Mouse (Mus musculus) c-Kit-positive CD71-positive TER-119-negative erythroid progenitor cells, embryonic 14.5 days (primary cell): ENCODE measurements around the gene AI182371.

Source experiments
- DNase-seq: peaks from one replicate; pipeline ENCODE4 v3.0.0-alpha.2; 2013; ENCODE audit warnings: low read depth

Gene AI182371

DNA sequence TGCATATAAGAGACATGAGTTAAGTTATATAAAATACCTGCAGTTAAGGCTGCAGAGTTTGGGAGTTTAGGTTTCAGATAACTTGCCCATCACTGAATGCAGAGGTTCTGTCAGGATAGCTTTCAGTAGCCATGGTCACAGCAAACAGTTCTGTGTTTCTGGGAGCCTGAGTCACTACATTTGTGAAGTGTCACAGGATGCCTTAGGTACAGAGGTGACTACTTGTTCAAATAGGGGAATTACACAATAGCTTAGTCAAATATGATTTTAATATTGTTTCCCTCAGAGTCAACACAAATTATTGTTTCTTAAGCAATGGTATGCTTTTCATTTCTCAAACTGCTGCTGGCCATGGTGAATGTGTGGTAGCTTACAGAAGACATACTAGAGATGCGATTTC lies 32.2 kb downstream of the AI182371 start:
- DNase-seq = no peak

DNA sequence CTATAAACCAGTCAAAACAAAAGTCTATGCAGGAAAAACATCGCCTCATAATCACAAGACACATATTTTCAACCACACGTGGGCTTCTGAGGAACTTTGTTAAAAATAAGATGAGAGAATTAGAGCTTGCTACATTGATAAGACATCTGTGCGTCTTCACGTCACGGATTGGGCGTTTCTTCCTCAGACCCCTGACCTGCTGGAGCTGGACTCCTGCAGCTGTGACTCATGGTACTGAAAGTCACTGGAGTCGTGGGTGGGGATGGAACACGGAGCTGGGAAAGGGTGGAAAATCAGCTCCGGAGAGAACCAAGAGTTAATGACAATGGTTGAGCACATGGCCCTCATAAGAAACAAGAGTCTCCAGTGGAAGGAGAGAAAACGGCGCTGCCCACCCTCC lies 34.2 kb downstream of the AI182371 start:
- DNase-seq = no peak

DNA sequence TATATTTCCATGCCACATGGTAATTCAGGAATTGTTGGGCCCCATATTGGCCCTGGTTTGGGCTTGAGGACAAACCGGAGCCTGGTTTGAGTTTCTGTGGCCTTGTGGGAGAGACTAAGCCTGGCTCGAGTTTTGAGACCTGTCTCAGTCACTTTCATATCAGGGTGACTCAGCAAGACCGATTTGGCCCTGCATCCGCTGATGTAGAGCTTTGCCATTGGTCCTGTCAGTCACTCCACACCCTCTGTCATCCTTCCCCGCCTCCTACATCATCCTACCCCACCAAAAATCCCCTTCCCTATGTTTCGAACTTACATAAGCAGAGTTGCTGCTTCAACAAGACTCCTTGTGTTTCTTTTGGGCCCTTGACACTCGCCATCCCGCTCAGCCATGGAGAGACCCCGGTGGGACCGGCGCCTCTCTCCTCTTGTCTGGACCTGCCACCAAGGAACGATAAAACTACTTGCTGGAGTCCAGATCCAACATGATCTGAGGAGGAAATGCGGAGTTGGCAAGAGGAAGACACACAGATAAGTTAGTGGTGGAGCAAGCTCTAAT lies 34.7 kb downstream of the AI182371 start:
- DNase-seq = no peak

DNA sequence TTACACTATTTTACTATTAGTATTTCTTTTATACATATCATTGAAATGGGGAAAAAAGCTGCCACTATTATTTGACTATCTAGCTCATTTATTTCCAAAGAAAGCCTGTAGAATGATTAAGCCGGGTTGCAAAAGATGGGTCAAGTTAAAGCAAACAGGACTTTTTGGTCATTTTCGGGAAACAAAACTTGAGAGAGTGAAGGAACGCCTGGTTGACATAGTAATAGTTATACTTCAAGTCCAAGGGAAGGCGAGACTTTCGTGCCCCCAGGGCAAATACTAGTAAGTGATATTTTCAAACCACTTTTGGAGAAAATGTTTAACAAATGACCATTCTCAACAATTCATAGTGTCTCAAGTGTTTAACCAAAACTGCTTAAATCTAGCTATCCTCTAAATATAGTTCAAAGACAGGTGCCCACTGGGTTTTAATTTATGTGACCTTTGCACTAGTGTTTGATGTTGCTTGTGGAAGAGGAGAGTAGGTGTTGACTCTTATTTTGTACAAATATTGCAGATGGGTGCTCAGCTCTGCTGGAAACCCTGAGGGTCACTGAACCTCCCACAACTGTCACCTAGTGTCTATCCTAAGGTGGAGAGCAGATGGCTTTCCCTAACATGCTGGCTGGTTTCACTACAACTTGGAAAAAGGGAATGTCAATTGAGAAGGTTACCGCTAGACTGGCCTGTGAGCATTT lies 37.9 kb downstream of the AI182371 start:
- DNase-seq = no peak

DNA sequence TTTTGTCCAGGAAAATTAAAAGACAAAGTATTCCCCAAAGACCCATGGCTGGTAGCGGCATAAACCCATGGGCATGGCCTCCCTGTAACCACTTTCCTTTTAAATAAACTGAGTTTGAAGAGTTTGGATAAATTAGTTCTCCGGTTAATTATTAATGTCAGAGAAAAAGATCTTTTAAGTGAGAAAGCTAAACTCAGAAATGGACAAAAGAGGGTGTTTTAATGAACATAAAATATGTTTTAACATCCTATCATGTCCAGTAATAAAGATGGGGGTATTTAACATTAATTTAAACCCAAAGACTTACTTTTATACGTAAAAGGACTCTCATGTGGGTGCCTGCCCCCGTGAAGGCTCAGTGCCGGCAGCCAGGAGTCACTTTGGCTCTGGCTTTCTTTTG lies 40.0 kb downstream of the AI182371 start, which contains the start of gene Hc:
Hc (minus strand) TSS at position 101 of the 400 bp plus-strand sequence.
- DNase-seq = no peak

DNA sequence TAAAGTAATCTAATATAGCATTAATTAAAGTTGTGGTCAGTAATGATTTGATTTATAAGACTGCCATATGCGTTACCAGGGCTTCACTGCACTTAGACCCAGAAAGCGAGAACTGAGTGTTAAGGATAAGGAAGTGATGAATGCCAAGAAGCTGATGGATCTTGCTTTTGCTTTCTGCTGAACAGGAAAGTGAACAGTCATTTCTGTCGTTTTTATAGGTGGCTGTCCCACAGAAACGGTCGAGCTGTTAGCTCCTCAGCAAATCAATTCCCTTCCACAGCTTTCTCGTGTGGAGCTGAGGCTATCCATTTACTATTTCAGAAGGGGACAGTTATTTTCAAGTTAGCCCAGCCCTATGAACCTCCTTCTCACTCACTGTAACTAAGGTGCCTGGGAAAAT lies 40.4 kb downstream of the AI182371 start:
- DNase-seq = no peak

DNA sequence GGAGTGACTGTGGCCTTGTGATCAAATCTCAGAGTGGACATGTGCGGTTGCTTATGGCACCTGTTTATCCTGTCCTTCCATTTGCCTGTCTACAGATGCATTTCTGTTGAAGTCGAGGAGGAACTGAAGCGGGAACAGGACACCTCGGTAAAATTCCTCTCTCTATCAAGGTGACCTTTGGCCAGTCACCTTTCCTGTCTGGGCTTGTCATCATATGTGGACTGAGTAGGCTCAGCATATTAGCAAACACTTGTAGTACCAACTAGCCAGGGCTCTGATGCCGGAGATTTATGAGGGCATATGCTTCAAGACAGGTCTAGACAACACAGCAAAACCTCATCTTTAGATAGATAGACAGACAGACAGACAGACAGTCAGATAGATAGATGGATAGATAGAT lies 41.1 kb downstream of the AI182371 start:
- DNase-seq = no peak

DNA sequence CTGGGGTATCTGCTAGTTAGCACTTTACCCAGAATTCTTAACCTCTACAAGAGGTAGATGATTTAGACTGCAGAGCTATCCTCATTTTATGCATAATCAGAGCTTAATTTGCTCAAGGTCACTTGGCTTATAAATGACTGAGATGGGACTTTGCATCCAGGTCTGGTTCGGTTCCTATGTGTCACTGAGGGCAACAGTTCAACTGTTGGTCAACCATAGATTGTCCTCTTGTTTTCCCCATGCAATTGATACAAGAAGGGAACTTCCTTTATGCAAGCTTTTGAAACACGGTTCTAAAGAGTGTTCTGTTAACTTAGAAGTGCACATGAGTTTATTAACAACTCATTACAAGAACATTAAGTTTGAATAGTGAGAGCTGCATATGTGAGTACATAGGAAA lies 43.0 kb downstream of the AI182371 start:
- DNase-seq = no peak

DNA sequence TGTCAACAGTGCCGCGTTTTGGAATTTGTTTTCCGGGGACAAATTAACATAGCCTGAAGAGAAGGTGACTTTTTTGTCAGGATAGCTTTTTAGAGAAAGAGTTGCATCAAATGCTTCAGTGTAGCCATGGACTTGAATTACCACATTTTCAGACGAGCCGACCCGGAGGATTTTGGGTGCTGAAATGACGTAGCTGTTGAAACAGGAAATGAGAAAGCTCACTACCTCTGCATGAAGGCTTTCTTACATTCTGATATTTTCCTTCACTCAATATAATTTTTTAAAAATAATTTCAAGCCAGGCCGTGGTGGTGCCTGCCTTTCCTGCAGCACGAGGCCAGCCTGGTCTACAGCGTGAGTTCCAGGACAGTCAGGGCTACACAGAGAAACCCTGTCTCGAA lies 44.1 kb downstream of the AI182371 start:
- DNase-seq = no peak

DNA sequence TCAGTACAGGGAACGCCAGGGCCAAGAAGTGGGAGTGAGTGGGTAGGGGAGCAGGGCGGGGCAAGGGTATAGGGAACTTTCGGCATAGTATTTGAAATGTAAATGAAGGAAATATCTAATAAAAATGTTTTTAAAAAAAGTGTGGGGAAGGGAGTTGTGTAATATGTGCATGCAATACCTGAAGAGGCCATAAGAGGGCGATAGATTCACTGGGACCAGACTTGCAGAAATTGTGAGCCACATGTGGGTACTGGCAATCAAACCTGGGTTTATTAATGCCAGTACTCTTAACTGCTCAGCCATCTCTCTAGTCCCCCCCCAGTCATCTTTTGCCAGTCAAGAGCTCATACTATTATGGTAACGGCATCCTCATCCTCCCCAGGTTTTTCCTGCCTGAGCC lies 52.5 kb downstream of the AI182371 start:
- peak; percentile 29 for DNase-seq

DNA sequence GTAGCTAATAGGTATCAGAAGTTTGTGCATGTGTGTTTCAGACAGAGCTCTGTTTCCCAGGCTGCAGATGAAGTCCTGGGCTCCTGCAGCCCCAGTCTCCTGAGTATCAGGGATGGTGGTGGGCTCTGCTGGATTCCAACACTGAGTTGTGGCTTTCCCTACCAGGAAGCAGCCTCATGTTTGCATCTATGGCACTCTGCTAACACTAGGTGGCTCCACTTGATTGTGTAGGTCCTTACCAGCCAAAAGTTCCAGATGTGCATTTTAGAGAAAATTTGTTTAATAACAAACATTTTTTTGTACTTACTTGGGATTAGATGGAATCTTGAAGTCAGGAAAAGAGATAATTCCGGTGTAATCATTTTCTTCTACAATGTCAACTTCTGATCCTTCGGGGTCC lies 56.4 kb downstream of the AI182371 start:
- no peak for DNase-seq

DNA sequence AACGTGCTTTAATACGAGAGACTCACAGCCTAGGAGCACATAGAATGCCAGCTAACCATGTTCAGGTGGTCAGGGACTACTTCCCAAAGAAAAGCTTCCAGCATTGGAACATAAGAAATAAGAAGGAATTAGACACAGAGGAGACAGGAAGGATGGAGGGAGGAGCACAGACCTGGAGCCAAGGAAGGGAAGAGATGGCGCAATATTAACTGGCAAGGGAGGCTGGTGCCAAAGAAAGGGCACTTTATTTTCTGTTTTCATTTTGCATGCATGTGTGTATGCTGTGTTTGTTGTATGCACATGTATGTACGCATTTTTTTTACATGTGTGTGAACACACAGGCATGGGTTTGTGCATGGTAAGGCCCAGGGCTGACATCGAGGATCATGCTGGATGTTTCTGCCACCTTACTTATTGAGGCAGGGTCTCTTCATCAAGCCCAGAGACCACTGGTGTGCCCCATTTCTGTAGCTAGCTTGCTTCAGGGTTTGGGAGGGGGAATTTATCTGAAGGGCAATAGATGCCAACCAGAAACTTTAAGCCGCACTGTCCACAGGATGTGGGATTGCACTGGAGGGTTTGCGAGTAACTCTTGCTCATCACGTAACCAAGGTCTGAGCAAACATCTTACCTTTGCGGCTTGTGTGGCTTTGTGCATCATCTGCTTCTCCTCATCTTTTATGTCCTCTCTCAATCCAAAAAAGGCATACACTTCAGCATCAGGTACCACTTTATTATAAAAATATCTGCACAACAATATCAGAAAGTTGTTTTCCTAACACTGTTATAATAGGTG lies 62.6 kb downstream of the AI182371 start:
- no peak for DNase-seq
